Mouse (Mus musculus) kidney, postnatal 10 days (tissue): ENCODE results near the gene Lamtor2.

Experiments
- DNase-seq: peaks from one replicate; pipeline ENCODE4 v3.0.0; 2021; ENCODE audit warnings: mixed read lengths

The Lamtor2 gene

DNA sequence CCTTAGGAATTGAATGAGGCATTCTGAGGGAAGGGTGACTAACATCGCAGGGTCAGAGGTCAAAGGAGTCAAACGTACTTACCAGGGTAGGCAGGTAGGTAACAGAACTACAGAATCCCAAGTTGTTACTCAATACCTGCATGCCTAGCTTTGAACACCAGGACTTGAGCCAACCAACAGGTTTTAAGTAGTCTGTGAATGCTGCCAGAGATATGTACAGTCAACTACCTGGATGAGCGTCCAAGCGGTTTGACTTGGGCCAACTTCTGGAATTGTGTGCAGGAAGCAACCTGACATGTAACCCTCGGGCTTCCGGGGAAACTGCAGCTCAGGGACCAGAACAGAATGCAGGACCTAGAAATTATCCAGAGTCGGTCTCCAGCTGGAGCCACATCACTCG is 29.8 kb downstream of the Lamtor2 start:
- no peak for DNase-seq

DNA sequence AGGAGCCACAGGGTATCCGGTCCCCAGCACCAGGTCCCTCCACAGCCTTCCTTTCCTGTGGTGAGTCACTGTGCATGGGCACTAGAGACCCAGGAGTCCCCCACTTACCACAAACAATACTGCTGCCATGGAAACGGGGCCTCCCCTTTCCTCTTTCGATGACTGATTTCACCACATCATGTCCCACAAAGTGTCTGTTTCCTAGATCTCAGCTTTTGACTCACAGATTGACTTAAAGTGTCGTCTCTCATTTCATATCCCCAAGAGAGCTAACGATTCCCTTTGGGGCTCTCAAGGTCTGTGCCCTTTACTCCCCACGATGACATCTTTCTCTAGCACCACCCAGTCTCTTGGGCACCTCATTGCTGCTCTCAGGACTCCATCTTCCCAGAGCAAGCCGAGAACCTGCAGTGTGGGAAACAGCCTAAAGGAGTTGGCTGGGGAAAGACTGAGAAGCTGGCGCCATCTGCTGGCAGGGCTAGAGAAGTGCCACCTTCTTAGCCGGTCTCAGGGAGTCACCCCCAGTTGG is 31.0 kb downstream of the Lamtor2 start:
- peak; percentile 77 for DNase-seq

DNA sequence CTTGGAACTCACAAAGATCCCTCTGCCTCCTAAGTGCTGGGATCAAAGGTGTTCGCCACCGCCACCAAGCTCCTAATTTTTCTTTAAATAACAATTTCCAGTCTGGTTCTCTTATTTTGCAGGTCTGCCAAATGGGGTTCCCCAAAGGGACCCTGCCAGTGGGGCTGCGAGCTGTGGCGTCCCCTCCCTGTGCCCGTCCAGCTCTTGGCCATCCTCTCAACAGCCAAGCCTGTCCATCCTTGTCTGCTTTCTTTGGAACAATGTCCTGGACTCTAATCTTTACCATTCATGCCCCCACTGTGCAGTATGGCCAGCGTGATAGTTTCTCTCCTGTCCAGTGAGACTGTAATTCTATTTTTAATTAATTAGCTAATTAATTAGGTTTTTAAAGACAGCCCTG is 31.7 kb downstream of the Lamtor2 start:
- DNase-seq = no peak

DNA sequence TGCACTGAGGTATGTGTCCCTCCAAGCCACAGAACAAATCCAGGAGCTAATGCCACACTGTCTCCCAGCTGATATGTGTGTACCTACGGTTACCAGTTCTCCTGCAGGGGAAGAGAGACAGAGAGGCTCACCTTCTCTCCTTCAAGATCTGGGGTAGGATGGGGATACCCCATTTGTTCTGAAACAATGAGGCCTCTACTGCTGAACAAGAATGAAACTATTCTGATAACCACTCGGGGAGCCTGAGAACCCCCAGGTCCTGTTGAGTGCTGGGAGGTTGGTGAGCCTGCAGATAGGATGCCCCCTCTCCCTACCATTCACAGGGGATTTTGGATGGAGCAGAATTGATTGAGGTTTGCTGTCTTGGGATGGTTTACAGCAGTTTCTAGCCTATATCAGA is 32.8 kb downstream of the Lamtor2 start:
- no peak for DNase-seq

DNA sequence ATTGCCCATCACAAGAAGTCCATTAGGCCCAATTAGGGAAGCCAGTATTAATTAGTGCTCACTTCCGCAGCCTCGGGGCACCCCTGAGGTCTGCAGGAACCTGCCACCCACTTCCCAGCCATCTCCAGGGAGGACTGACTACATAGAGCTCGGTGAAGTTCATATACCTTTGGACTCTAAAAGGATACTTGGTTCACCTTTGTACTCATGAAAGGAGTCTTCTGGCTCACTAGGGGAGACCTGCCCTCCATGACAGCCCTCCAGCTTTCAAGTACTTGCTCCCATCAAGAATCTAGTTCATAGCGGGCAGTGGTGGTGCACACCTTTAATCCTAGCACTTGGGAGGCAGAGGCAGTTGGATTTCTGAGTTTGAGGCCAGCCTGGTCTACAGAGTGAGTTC is 34.5 kb downstream of the Lamtor2 start:
- no peak for DNase-seq

DNA sequence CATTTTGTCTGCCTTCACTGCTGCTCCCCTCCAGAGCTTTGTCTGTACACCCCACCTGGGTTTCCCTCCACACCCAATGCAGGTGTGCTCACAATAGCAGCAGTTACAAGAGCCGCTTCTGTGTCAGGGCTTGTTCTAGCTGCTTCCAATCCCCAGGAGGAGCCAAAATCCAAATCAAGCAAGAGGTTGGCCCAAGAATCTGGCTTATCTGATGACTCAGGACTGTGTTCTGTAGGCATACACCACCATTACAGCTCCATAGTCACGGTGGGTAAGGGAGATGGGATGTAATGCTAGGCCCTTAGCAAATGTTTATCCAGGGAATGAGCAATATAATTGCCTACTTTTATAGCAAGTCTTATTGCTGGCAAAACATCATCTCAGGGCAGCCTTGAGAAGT is 36.5 kb downstream of the Lamtor2 start:
- DNase-seq = no peak

DNA sequence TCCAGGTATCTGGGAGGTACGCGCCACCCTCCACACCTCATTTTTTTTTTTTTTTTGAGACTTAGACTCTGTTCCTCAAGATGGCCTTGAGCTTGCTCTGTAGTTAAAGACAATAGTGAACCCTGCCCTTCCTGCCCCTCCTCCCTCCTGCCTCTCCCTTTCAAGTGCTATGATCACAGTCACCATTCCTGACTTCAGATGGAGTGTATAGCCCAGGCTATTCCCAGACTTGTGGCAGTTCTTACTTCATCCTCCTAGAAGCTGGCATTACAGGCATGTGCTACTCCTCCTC is 37.8 kb downstream of the Lamtor2 start:
- DNase-seq = no peak

DNA sequence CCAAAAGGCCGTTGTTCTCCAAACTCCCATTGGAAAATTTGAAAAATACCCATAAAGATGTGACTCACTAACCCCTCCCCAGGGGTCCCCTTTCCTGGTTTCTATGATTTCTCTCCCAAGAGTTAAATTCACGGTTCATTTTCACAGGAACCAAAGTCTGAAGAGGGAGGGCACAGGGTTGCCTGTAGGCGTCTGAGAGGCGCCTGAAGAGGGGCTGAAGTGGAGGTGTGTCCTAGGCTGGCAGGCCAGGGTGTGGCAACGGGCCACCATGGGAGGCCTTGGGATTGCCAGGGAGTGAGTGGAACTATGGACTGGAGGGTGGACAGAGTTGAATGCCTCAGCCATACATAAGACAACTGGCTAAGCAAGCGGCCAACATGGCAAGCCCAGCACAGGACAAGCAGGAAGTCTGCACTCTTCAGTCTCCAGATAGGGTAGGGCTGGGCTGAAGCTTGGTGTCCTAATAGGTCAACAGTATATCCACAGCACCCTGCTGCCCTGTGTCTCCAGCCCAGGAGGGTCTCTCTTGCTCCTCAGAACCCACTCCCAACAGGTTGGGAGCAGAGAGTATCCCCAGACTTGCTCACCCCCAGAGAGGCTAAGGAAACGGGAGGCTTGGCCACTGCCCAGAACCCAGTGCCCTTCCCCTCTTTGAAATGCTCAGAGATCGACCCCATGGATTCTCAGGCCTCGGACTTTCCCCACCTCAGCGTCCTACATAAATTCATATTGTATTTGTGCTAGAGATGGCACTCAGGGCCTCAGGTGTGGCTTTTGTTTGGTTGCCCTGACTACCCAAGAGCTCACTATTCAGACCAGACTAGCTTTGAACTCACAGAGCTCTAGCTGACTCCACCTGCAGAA is 38.4 kb downstream of the Lamtor2 start:
- no peak for DNase-seq

DNA sequence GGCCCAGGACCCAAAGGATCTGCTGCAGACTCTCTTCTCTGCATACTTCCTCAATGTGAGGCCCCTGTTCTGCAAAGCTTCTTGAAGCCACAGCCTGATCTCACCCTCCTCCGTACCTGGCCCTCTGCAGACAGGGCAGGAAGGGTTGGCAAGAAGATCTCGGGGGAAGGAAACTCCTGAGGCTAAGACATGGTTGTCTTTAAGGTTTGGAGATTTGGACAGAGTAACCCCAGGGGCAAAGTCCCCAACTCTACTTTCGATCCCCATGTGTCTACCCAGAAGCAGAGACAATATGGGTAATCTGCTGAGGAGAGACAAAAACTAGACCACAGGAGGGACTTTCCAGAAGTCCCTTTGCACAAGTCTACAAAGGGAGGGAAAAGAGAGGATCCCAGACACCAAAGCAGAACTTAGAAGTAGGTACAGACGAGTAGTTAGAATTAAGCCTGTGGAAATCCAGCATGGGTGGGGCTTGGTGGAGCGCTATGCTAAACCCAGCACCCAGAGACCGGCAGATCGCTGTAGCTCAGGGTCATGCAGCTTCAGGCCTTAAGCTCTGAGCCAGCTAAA is 39.2 kb downstream of the Lamtor2 start:
- DNase-seq = peak; percentile 9

DNA sequence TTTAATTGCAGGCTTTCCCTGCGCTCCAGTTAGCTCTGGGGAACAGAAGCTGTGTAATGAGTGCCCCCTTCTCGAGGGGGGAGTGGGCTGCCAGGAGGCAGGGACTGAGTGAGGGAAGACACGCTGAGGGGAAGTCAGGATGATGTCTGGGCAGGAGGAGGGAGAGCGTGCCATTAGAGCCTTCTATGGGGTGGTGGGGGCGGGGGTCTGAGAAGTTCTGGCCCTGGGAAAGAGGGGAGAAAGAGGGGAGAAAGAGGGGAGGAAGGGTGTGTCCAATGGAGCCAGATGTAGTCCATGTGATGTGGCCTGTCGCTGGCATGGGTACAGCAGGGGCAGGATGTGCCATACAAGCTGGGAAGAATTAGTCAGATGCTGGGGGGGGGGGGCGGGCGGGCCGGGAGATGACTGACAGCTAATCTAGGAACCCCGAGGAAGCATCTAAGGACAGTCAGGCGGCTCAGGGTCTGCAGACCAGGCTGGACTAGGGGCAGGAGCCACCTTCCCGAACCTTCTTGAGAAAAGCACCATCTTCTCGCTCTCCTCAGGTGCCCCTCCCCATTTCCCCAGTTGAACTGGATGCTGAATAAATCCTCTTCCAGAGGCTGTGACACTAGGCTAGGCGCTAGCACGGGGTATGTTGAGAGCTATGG is 39.9 kb downstream of the Lamtor2 start:
- DNase-seq = peak; percentile 30

DNA sequence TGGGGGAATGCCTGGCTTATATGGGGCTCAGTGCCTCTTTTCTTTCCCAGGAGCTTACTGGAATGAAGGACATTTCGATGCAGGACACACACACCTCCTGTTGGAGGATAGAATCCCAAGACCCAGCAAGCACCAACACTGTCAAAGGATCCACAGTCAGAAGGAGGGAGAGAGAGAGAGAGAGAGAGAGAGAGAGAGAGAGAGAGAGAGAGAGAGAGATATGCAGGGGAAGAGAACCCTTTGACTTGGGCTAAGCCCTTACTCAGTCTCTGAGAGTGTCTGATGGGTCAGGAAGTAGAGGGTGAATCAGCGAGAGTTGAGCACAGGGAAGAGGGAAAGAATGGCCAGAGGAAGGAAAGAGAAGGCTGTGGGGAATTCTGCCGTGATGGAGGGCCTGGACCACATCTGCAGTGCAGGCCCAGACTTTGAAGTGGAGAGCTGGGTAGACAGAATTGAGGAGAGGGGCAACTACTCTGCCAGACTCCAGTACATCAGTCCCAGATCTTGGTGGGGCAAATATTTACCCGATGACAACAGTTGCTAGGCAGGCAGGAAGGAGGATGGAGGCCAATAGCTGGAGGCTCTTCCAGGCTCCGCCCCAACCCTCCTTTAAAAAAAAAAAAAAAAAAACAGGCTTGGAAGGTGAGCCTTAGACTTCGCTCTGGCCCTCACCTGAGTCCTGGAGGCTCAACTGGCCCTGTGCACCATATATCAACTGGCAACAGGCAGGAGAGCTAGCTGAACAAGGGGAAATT is 40.6 kb downstream of the Lamtor2 start:
- peak; percentile 17 for DNase-seq

DNA sequence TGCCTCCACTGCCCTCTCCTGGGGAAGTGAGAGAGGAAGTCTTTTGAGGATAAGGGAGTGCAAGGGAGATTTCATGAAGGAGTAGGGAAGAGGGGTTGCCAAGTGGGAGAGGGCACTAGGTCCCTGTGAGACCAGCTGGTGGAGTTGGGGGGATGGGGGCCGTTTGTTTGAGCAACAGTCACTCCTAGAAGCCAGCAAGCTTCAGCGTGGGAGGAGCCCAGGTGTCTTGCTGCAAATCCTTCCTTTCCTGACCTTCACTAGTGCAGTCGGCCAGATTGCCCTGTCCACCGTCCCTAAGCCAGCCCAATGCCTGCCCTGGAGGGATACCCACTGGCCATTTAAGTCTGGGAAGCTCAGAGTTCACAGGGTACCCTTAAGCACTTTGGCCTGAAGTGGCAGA is 41.3 kb downstream of the Lamtor2 start:
- peak; percentile 32 for DNase-seq

DNA sequence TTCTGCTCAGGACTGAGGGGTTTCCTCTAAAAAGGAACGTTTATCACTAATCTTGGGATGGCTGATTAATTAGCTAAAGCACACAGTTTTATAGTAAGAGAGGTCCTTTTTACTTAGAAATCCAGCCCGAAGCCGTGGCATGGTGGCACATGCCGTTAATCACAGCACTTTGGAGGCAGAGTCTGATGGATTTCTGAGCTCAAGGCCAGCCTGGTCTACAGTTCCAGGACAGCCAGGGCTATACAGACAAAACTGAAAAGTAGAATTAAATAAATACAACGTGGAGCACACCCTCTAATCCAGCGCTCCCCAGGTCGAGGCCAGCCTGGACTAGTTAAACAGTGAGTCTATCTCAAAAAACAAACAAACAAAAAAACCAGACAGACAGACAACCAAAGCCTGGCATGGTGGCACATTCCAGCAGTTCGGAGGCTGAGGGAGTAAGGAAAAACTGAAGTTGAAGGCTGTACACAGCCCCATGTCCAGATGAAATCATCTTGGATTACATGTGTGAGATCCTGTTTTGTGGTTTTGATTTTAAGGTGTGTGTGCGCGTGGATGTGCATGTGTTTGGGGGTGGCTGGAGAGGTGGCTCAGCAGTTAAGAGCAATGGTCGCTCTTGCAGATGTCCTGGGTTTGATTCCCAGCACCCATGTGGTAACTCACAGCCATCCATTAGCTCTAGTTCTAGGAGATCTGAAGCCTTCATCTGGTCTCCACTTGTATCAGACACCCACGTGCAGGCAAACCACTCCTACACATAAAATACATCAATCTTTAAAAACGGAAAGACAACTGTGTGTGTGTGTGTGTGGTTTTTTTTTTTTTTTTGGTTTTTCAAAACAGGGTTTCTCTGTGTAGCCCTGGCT is 42.2 kb downstream of the Lamtor2 start:
- DNase-seq = no peak

DNA sequence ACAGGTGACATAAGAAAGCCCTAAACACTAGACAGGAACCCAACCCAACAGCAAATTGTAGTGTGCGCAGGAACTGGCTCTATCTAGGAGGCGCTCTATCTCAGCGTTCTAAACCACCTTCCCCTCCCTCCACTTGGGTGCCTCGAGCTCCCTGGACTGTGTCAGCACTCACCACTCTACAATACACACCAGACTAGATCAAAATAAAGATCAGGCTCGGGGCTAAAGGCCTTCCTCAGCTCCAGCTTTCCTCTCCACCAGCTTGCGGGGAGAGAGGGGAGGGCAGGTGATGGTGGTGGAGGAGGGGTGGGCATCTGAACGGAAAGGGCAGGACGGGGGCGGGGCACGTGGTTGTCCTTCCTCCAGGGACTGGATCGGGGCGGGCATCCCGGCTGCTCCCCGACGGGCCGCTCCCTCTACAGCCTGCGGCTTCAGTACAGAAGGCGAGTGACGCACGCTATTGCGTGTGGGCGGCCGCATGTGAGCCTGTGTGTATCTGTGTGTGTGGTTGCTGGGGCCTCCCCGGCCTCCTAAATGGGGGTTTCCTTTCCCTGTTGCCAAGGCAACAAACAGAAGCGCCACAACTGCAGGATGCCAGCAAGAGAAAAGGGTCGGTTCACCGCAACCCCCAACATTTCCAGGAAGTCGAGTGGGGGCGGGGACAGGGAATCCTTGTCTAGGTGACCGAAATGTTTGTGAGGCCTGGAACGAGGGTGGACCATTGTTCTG is 43.0 kb downstream of the Lamtor2 start, which contains the start of gene Lmna:
Lmna (minus strand) TSS at position 265 of the 729 bp plus-strand sequence.
- DNase-seq = peak; percentile 97

DNA sequence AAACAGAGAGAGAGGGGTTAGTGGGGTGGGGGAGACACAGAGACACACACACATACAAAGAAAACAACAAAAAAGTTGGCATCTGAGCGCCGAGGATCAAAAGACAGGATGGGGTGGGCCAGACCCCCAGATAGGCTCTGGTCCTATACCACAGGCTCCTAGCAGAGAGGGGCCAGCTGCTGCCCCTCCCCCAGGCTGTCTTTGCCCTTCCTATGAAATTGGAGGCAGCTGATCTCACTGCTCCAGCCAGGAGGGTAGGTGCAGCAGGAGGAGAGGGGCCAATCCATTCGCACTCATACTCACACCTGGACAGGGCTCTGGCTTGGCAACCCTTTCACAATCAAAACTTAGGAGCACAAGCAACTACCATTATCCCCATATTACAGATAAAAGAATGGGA is 43.6 kb downstream of the Lamtor2 start:
- DNase-seq = peak; percentile 27

DNA sequence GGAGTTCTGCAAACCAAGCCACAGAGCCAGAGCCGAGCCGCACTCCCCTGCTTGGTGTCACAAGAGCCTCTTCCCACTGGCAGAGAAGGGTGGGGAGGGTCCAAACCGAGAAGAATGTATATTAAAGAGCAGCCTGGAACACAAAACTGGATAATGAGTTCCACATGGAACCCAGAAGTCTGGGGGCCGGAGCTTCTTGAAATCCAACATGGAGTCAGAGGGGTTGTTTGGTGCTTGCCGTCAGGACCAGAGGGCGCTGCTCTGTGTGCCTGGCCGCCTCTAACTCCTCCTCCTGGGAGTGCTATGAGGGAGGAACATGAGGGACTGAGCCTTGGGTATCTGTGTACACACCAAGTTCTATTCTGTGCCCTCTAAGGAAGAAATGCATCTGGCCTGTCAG is 47.1 kb downstream of the Lamtor2 start:
- DNase-seq = peak; percentile 11

DNA sequence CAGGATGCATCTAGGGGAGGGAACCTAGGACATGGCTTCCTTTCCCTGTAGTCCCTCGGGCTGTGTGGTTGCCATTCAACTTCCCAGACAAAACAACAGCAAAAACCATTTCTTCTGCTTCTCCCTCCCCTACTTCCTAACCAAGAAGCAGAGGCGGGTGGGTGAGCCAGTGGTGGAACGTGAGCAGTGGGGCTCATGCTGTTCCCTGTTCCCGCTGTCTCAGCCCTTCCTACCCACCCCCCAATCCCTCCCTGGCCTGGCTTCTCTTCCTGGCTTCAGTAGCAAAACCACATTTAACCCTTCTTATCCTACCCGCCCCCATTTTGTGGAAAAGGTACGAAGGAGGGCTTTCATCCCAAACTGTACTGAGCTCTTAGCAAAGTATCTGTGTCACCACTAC is 47.8 kb downstream of the Lamtor2 start:
- DNase-seq = no peak

DNA sequence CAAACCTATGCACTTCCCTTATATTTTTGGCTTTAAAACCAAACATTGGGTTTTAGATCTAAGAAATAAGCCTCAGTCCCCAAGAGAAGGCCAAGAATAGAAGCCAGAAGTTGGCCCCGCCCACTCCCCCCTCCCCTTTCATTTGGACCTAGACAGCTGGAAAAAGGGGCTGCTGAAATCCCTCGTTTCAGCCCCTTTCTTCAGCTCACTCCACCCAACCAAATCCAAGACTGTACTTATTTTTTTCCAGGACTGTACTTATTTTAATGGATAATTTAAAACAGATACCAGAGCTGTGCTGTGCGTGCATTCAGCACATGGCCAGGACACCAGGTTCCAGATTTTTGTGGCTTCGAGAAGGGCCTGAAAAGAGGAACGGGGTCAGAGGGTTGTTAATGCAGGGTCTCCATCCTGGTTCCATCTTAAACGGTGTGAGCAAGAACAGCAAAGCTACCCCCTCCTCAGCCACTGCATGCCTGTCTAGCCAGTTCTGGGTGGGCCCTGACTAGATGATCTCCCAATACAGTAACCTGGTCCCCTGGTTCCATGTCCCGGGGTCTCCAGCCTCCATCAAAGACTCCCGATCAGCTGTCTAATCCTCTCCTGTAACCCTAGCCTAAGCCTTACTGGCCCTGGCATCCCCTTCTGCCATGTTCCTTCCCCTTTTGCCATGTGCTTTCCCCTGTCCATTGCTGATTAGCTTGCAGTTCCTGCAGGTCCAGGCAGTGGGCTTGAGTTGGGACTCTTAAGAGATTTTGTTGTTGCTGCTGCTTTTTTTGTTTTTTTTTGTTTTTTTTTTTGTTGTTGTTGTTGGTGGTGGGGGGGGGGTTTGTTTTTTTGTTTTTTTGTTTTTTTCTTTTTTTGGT is 48.8 kb downstream of the Lamtor2 start:
- DNase-seq = no peak

DNA sequence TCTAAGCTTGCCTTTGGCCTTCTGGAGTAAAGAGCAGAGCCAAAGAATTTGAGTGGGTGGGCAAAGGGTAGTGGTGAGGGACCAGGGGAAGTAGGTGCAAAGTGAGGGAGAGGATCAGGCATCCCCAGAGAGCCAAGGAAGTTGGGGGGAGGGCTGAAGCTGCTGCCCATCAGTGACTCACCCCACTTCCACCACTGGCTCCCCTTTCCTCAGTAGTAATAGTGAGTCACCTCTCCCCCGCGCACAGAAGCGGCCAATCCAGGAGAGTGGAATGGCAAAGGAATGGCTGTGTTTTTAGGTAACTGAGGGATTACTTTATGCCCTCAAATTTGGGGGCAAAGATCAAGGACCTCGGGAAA is 49.4 kb downstream of the Lamtor2 start:
- no peak for DNase-seq
